Mouse (Mus musculus) stomach, postnatal 0 days (tissue): ENCODE results near the gene Ppp2r5c. TPM values are rescaled to one million over a fixed set of nuclear protein-coding genes. Genes with fewer than 3 reads are reported as not detected.

ENCODE experiments used
- ATAC-seq: fragments of 200-750 bp; cut with Nextera tagmentation; 2 replicates; pipeline ENCODE4 v1.8.0; 2017; ENCODE audit not compliant: low FRiP score, low TSS enrichment
- DNase-seq: peaks from one replicate; pipeline ENCODE4 v3.0.0-alpha.2; 2016; ENCODE audit warnings: low spot score
- H3K27ac ChIP-seq: fragments of 300-500 bp; sonication (generic); replicated peaks from 2 replicates; pipeline ENCODE4 v1.5.1; 2014; ENCODE audit warnings: mild to moderate bottlenecking, control low read depth
- H3K27me3 ChIP-seq: fragments of 300-500 bp; sonication (generic); 2 replicates; pipeline ENCODE4 v1.6.1; 2014; ENCODE audit warnings: low read length; ENCODE audit not compliant: control insufficient read depth, insufficient read depth
- H3K36me3 ChIP-seq: fragments of 300-500 bp; sonication (generic); 2 replicates; pipeline ENCODE4 v1.6.1; 2014; ENCODE audit warnings: low read length, mixed read lengths; ENCODE audit not compliant: control insufficient read depth, insufficient read depth
- H3K4me1 ChIP-seq: fragments of 300-500 bp; sonication (generic); replicated peaks from 2 replicates; pipeline ENCODE4 v1.6.1; 2014; ENCODE audit warnings: antibody characterized with exemption; ENCODE audit not compliant: control insufficient read depth, insufficient read depth
- H3K4me2 ChIP-seq: fragments of 300-500 bp; sonication (generic); replicated peaks from 2 replicates; pipeline ENCODE4 v1.6.1; 2014; ENCODE audit warnings: low read depth, mild to moderate bottlenecking, control low read depth, moderate library complexity
- H3K4me3 ChIP-seq: fragments of 300-500 bp; sonication (generic); 2 replicates; pipeline ENCODE4 v1.5.1; 2014; ENCODE audit warnings: low read depth, low read length, control low read depth
- H3K9ac ChIP-seq: fragments of 300-500 bp; sonication (generic); 2 replicates; pipeline ENCODE4 v1.6.1; 2014; ENCODE audit warnings: mild to moderate bottlenecking, low read length, control low read depth, mixed read lengths
- H3K9me3 ChIP-seq: fragments of 300-500 bp; sonication (generic); 2 replicates; pipeline ENCODE4 v1.6.1; 2016; ENCODE audit warnings: low read length; ENCODE audit not compliant: control insufficient read depth
- CTCF ChIP-seq: IDR thresholded peaks from 2 replicates; pipeline ENCODE4 v1.5.1; 2016; ENCODE audit warnings: antibody characterized with exemption, low read depth, mild to moderate bottlenecking, moderate library complexity
- EP300 ChIP-seq: optimal IDR thresholded peaks from 2 replicates; pipeline ENCODE3; 2016; ENCODE audit warnings: antibody characterized with exemption
- WGBS: fragments of 180-500 bp; shearing (Covaris S2); extraction: QIAGEN DNeasy Blood & Tissue Kit; methylation state at CpG from one replicate; pipeline ENCODE4 v1.1.7; 2014; 5-methylcytosine and 5-hydroxymethylcytosine counted together
- polyA plus RNA-seq: library from polyadenylated mRNA; unstranded; fragments of >200 nt; fragmentation: Nextera tagmentation; extraction: Ambion mirVana; gene quantifications from 2 replicates; pipeline ENCODE4 v1.2.1, GENCODE M21; 2015

The Ppp2r5c gene
- polyA plus RNA-seq, 1 experiment from 2014 or later, result 113 TPM

DNA sequence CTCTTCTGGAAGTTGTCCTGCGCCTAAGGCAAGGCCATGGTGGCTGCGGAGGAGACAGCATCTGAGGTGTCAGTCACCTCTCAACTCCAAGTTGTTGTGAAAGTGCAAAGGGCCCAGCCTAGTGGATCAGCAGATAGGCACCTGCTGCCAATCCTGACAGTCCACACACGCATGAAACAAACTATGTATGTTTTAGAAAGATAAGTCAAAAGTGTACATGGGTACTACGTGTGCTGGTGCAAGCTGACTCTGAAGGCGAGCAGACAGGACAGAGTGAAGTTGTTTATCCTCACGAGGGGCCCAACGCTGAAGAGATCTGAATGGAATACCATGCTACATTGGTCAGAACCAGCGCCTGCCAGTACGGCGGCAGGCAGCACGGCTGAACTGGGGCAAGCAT is 117.9 kb downstream of the Ppp2r5c start:
- no peak overlapping the region for H3K27ac ChIP-seq
- ATAC-seq (no peak), DNase-seq (no peak)
- no peak overlapping the region for H3K4me2 ChIP-seq
- H3K4me1 ChIP-seq, result no peaks in the 10 kb centered on the region
- H3K9me3 ChIP-seq, result no peaks in the 10 kb centered on the region
- no peak overlapping the region for H3K4me3 ChIP-seq
- H3K9ac ChIP-seq, result no peak overlapping the region
- 89% methylated on average over 11 of the region's 11 CpGs for WGBS
- H3K27me3 ChIP-seq, result no peaks in the 10 kb centered on the region
- TF ChIP-seq CTCF, result no peak
- no peak for TF ChIP-seq EP300
- H3K36me3 ChIP-seq, result peaks cover 31% of the 10 kb centered on the region

DNA sequence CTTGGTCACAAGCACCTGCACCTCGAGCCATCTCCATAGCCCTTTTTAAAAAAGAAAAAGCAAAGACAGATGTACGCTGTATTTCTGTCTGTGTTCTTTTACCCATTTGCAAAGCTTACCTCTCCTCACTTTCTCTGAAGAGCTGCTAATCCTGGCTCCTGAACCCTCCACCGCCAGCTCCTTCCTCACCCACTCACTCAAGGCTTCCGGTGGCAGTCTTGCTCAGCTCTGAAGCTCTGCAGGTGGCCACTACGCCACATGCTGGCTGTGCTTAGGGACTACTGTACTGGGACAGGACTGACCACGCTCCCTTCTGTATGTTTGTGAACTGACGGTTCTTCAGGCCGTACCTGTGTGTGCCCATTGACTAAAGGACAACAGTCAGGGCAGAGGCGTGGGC is 119.4 kb downstream of the Ppp2r5c start:
- no peaks in the 10 kb centered on the region for H3K27me3 ChIP-seq
- ATAC-seq (no peak), DNase-seq (no peak)
- no peak for TF ChIP-seq EP300
- 0 out of 2 replicates have a peak, but pooled peaks have one; percentile 2 for TF ChIP-seq CTCF
- no peak overlapping the region for H3K4me2 ChIP-seq
- H3K4me1 ChIP-seq, result no peaks in the 10 kb centered on the region
- H3K9ac ChIP-seq, result no peak overlapping the region
- H3K4me3 ChIP-seq, result no peak overlapping the region
- no peaks in the 10 kb centered on the region for H3K9me3 ChIP-seq
- no peak overlapping the region for H3K27ac ChIP-seq
- WGBS, result 90% methylated on average over 9 of the region's 9 CpGs
- peaks cover 32% of the 10 kb centered on the region for H3K36me3 ChIP-seq

DNA sequence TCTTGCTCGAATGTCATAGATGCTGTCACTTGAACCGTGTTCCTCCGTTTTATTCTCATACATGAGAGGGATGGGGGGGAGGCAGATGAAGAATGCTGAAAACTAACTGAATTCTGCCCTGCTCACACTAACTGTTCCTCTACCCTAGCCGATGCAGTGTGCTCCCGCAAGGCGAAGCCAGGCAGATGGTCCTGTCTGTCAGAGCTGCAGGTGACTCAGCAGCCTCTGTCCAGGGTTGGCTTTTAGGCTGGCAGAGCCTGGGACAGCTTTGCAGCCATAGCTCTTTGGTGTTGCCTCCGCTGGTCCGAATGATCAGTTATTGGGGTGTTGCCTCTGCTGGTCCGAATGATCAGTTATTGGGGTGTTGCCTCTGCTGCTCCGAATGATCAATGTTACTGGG is 124.1 kb downstream of the Ppp2r5c start:
- Histone ChIP-seq H3K9me3 (no peaks in the 10 kb centered on the region), H3K4me2 (no peak overlapping the region), H3K4me1 (no peaks in the 10 kb centered on the region), H3K27ac (no peak overlapping the region), H3K4me3 (no peak overlapping the region), H3K27me3 (no peaks in the 10 kb centered on the region), H3K9ac (no peak overlapping the region), H3K36me3 (peaks cover 32% of the 10 kb centered on the region)
- ATAC-seq, result no peak
- no peak for DNase-seq
- WGBS, result 93% methylated on average over 10 of the region's 10 CpGs
- TF ChIP-seq EP300 (no peak), CTCF (no peak)

DNA sequence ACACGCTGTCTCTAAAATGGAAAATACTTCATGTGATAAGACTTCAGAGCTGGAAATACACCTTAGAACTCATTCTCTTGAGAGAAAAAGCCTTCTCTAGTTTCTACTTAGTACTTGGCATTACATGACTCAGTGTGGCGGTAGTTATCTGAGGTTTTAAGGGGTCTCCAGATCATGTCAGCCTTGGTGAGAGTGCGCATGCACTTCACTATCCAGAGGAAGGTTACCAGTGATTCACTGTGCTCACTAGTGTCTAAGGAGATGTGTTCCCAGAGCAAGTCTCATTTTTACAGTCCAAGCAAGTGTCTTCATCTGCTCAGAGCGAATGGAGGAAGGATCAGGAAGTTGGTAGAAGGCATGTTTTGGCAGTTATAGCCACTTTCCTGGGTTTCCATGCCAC is 125.4 kb downstream of the Ppp2r5c start:
- H3K36me3 ChIP-seq, result peaks cover 27% of the 10 kb centered on the region
- DNase-seq (no peak), ATAC-seq (no peak)
- TF ChIP-seq CTCF (no peak), EP300 (no peak)
- no peaks in the 10 kb centered on the region for H3K9me3 ChIP-seq
- H3K4me3 ChIP-seq, result no peak overlapping the region
- no peak overlapping the region for H3K4me2 ChIP-seq
- no peak overlapping the region for H3K9ac ChIP-seq
- no peak overlapping the region for H3K27ac ChIP-seq
- H3K27me3 ChIP-seq, result no peaks in the 10 kb centered on the region
- WGBS, result 96% methylated on average over 4 of the region's 4 CpGs
- H3K4me1 ChIP-seq, result no peaks in the 10 kb centered on the region

DNA sequence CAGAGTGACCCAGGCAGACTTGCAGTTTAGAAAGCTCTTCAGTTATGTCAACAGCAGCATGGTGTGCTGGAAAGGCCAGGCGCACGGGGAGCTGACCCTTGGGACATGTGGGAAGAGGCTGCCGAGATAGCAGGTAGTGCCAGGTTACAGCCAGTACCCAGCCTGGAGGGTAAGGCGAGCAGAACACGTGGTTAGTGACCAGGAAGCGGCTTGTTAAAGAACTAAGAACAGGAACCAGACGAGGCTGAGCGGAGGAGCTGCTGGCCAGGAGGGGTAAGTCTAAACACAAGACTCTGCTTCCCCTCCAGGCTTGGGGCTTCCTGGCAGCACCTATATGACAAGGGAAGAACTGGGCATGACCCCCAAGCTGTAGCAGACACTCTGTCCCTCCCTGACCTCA is 126.7 kb downstream of the Ppp2r5c start:
- Histone ChIP-seq H3K4me1 (no peaks in the 10 kb centered on the region), H3K9ac (no peak overlapping the region), H3K27me3 (no peaks in the 10 kb centered on the region), H3K27ac (no peak overlapping the region), H3K4me3 (no peak overlapping the region), H3K4me2 (no peak overlapping the region), H3K9me3 (no peaks in the 10 kb centered on the region), H3K36me3 (peaks cover 17% of the 10 kb centered on the region)
- DNase-seq (no peak), ATAC-seq (no peak)
- TF ChIP-seq EP300 (no peak), CTCF (no peak)
- 85% methylated on average over 8 of the region's 8 CpGs for WGBS

DNA sequence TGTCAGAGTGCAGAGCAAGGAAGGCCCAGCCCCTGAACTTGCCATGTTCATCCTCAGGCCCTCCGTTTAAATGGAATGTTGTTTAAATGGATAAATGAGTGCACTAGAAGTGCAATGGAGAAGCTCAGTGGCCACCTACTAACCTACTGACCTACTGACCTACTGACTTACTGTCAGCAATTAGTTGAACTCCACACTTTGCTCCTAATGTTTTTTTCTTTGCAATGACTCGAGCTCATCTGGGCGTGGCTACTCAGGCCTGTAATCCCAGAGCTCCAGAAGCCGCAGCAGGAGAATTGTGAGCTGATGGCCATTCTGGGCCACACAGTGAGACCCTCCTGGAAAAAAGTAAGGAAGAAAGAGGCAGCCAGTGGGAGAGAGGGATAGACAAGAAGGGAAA is 129.0 kb downstream of the Ppp2r5c start:
- ATAC-seq (no peak), DNase-seq (no peak)
- Histone ChIP-seq H3K4me3 (no peak overlapping the region), H3K27ac (no peak overlapping the region), H3K9ac (no peak overlapping the region), H3K9me3 (no peaks in the 10 kb centered on the region), H3K27me3 (no peaks in the 10 kb centered on the region), H3K36me3 (peaks cover 15% of the 10 kb centered on the region), H3K4me1 (no peaks in the 10 kb centered on the region), H3K4me2 (no peak overlapping the region)
- WGBS, result 57% methylated on average over 4 of the region's 4 CpGs
- no peak for TF ChIP-seq EP300
- no peak for TF ChIP-seq CTCF
